Mouse (Mus musculus): ENCODE results near the gene Ralgps1. TPM values are rescaled to one million over a fixed set of nuclear protein-coding genes. Genes with fewer than 3 reads are reported as not detected.

Gene Ralgps1
- total and polyA plus RNA-seq, 3 experiments, result 0.62 to 2.1 (median 1.5) TPM

GRCm38 (mm10) chr2:33154751-33155372 lies 216.4 kb downstream of the Ralgps1 start (continued):
- TF ChIP-seq KAT2A (IDR thresholded peaks at IDR 0.05; ENCODE audit: insufficient replicate concordance, low read length), result no peak
- TF ChIP-seq ZNF384 (IDR thresholded peaks at IDR 0.05; ENCODE audit: low read depth, low read length), result no peak
- no peak for TF ChIP-seq USF2 (conservative IDR thresholded peaks at IDR 0.05; ENCODE audit: low read depth, low read length)
- TF ChIP-seq RAD21 (IDR thresholded peaks at IDR 0.05; ENCODE audit: low read depth, low read length), result peak; percentile 97

GRCm38 (mm10) chr2:33146994-33147393 lies 224.3 kb downstream of the Ralgps1 start:
- in situ Hi-C loops (cut with MboI; ENCODE audit: low pct_ligation_motif_present, low pct_unique_long_range_greater_than_20kb, low sequenced_read_pairs) (no loop called here), dilution Hi-C loops (cut with MboI; ENCODE audit: extremely low pct_ligation_motif_present, extremely low pct_unique_long_range_greater_than_20kb, low sequenced_read_pairs) (no loop called here)
- H3K79me2 ChIP-seq (replicated peaks; ENCODE audit: control insufficient read depth, extremely low read depth, insufficient read depth, poor library complexity, severe bottlenecking), result no peaks in the 10 kb centered on the region
- no peak overlapping the region for H3K9ac ChIP-seq (ENCODE audit: insufficient read depth, low read depth)
- no peaks in the 10 kb centered on the region for H3K9me3 ChIP-seq (replicated peaks; ENCODE audit: low read length)
- H3K4me2 ChIP-seq (ENCODE audit: insufficient read depth, low read depth, poor library complexity, severe bottlenecking), result no peak overlapping the region
- H3K4me1 ChIP-seq (ENCODE audit: control insufficient read depth in 1 of 2, insufficient read depth in 2 of 2), result no peaks in the 10 kb centered on the region
- H3K27me3 ChIP-seq (replicated peaks), result no peaks in the 10 kb centered on the region
- DNase-seq (ENCODE audit: extremely low read depth), result no peak
- peaks cover 0 to 2% of the 10 kb centered on the region in 2 experiments for H3K36me3 ChIP-seq (replicated peaks in 1 of 2; ENCODE audit: control insufficient read depth in 1 of 2, insufficient read depth in 1 of 2, low read length in 1 of 2)
- no peak overlapping the region for H3K4me3 ChIP-seq (replicated peaks in 1 of 3; ENCODE audit: low read depth in 2 of 3, low read length in 2 of 3, poor library complexity in 1 of 3)
- TF ChIP-seq TBP (conservative IDR thresholded peaks at IDR 0.05; ENCODE audit: low read depth, low read length) (no peak), KAT2A (IDR thresholded peaks at IDR 0.05; ENCODE audit: insufficient replicate concordance, low read length) (no peak), ELF1 (IDR thresholded peaks at IDR 0.05; ENCODE audit: low read depth, low read length) (no peak), SMC3 (IDR thresholded peaks at IDR 0.05; ENCODE audit: low read depth, low read length) (no peak), POLR2A (IDR thresholded peaks at IDR 0.05; ENCODE audit: low read depth, low read length) (no peak), ETS1 (conservative IDR thresholded peaks at IDR 0.05; ENCODE audit: low read depth, low read length) (no peak), ZC3H11A (IDR thresholded peaks at IDR 0.05; ENCODE audit: low read depth, low read length) (no peak), GABPA (IDR thresholded peaks at IDR 0.05; ENCODE audit: insufficient replicate concordance, low read depth, low read length) (no peak), MXI1 (IDR thresholded peaks at IDR 0.05; ENCODE audit: low read depth, low read length) (no peak), SIN3A (IDR thresholded peaks at IDR 0.05; ENCODE audit: low read length) (no peak), TCF12 (IDR thresholded peaks at IDR 0.05; ENCODE audit: low read depth, low read length) (no peak), MAZ (IDR thresholded peaks at IDR 0.05; ENCODE audit: low read depth, low read length) (no peak), RCOR1 (conservative IDR thresholded peaks at IDR 0.05; ENCODE audit: low read depth, low read length) (no peak)
- no peak overlapping the region for H3K27ac ChIP-seq (ENCODE audit: insufficient read depth, low read depth)

GRCm38 (mm10) chr2:33143292-33143691 lies 228.0 kb downstream of the Ralgps1 start:
- Histone ChIP-seq H3K27ac (ENCODE audit: insufficient read depth, low read depth) (no peak overlapping the region), H3K79me2 (replicated peaks; ENCODE audit: control insufficient read depth, extremely low read depth, insufficient read depth, poor library complexity, severe bottlenecking) (no peaks in the 10 kb centered on the region), H3K9ac (ENCODE audit: insufficient read depth, low read depth) (no peak overlapping the region), H3K27me3 (replicated peaks) (no peaks in the 10 kb centered on the region), H3K9me3 (replicated peaks; ENCODE audit: low read length) (no peaks in the 10 kb centered on the region), H3K4me3 (replicated peaks in 1 of 3; ENCODE audit: low read depth in 2 of 3, low read length in 2 of 3, poor library complexity in 1 of 3) (no peak overlapping the region), H3K4me1 (ENCODE audit: control insufficient read depth in 1 of 2, insufficient read depth in 2 of 2) (0 out of 4 replicates have a peak, but pooled peaks cover 0 to 4% of the 10 kb centered on the region in 2 experiments), H3K4me2 (ENCODE audit: insufficient read depth, low read depth, poor library complexity, severe bottlenecking) (no peak overlapping the region), H3K36me3 (replicated peaks in 1 of 2; ENCODE audit: control insufficient read depth in 1 of 2, insufficient read depth in 1 of 2, low read length in 1 of 2) (peaks cover 0 to 2% of the 10 kb centered on the region in 2 experiments)
- in situ Hi-C loops (cut with MboI; ENCODE audit: low pct_ligation_motif_present, low pct_unique_long_range_greater_than_20kb, low sequenced_read_pairs), result no loop called here
- dilution Hi-C loops (cut with MboI; ENCODE audit: extremely low pct_ligation_motif_present, extremely low pct_unique_long_range_greater_than_20kb, low sequenced_read_pairs), result no loop called here
- DNase-seq (ENCODE audit: extremely low read depth), result no peak
- TF ChIP-seq MAZ (IDR thresholded peaks at IDR 0.05; ENCODE audit: low read depth, low read length), result no peak
- TF ChIP-seq TCF12 (IDR thresholded peaks at IDR 0.05; ENCODE audit: low read depth, low read length), result no peak
- no peak for TF ChIP-seq POLR2A (IDR thresholded peaks at IDR 0.05; ENCODE audit: low read depth, low read length)
- no peak for TF ChIP-seq NELFE (IDR thresholded peaks at IDR 0.05; ENCODE audit: low read depth, low read length)
- TF ChIP-seq SMC3 (IDR thresholded peaks at IDR 0.05; ENCODE audit: low read depth, low read length), result no peak
- no peak for TF ChIP-seq ZC3H11A (IDR thresholded peaks at IDR 0.05; ENCODE audit: low read depth, low read length)
- TF ChIP-seq HCFC1 (IDR thresholded peaks at IDR 0.05; ENCODE audit: low read depth, low read length), result no peak
- TF ChIP-seq ELF1 (IDR thresholded peaks at IDR 0.05; ENCODE audit: low read depth, low read length), result no peak
- TF ChIP-seq RAD21 (IDR thresholded peaks at IDR 0.05; ENCODE audit: low read depth, low read length), result no peak
- TF ChIP-seq TBP (conservative IDR thresholded peaks at IDR 0.05; ENCODE audit: low read depth, low read length), result no peak

Data from CH12.LX (cell line).